Mouse (Mus musculus) kidney, postnatal 0 days (tissue): ENCODE data around the gene Snu13. TPM values are rescaled to one million over a fixed set of nuclear protein-coding genes. Genes with fewer than 3 reads are reported as not detected.

Experiments used
- ATAC-seq: fragments of 200-750 bp; cut with Nextera tagmentation; replicated peaks from 2 replicates; pipeline ENCODE4 v1.8.0; 2017; ENCODE audit warnings: low read depth, moderate number of reproducible peaks, moderate TSS enrichment, moderate library complexity; ENCODE audit not compliant: low FRiP score
- DNase-seq: peaks from one replicate; pipeline ENCODE4 v3.0.0-alpha.2; 2016; ENCODE audit warnings: low spot score
- H3K27ac ChIP-seq: fragments of 300-500 bp; sonication (generic); 2 replicates; pipeline ENCODE4 v1.5.1; 2014; ENCODE audit warnings: mild to moderate bottlenecking
- H3K27me3 ChIP-seq: fragments of 300-500 bp; sonication (generic); 2 replicates; pipeline ENCODE4 v1.6.1; 2014; ENCODE audit warnings: low read length, mixed read lengths; ENCODE audit not compliant: insufficient read depth
- H3K36me3 ChIP-seq: fragments of 300-500 bp; sonication (generic); 2 replicates; pipeline ENCODE4 v1.6.1; 2014; ENCODE audit warnings: low read length, mixed read lengths; ENCODE audit not compliant: insufficient read depth
- H3K4me1 ChIP-seq: fragments of 300-500 bp; sonication (generic); replicated peaks from 2 replicates; pipeline ENCODE4 v1.6.1; 2014; ENCODE audit warnings: antibody characterized with exemption, low read length, mixed read lengths; ENCODE audit not compliant: insufficient read depth
- H3K4me2 ChIP-seq: fragments of 300-500 bp; sonication (generic); 2 replicates; pipeline ENCODE4 v1.6.1; 2014; ENCODE audit warnings: mild to moderate bottlenecking, low read length, moderate library complexity, mixed read lengths
- H3K4me3 ChIP-seq: fragments of 300-500 bp; sonication (generic); replicated peaks from 2 replicates; pipeline ENCODE4 v1.5.1; 2014; ENCODE audit warnings: low read depth, low read length
- H3K9ac ChIP-seq: fragments of 300-500 bp; sonication (generic); 2 replicates; pipeline ENCODE4 v1.6.1; 2014; ENCODE audit warnings: low read depth, low read length
- H3K9me3 ChIP-seq: fragments of 300-500 bp; sonication (generic); replicated peaks from 2 replicates; pipeline ENCODE4 v1.6.1; 2016; ENCODE audit warnings: low read length, inconsistent platforms, mixed read lengths
- CTCF ChIP-seq: IDR thresholded peaks from 2 replicates; pipeline ENCODE4 v1.5.1; 2016; ENCODE audit warnings: antibody characterized with exemption, low read depth, mild to moderate bottlenecking, moderate library complexity
- WGBS: fragments of 180-500 bp; shearing (Covaris S2); extraction: QIAGEN DNeasy Blood & Tissue Kit; methylation state at CpG from one replicate; pipeline ENCODE4 v1.1.7; 2014; 5-methylcytosine and 5-hydroxymethylcytosine counted together
- polyA plus RNA-seq: library from polyadenylated mRNA; unstranded; fragments of >200 nt; fragmentation: Nextera tagmentation; extraction: Ambion mirVana; gene quantifications from 2 replicates; pipeline ENCODE4 v1.2.1, GENCODE M21; 2015

The Snu13 gene
- polyA plus RNA-seq, 1 experiment from 2014 or later: 225 TPM

GRCm38 (mm10) chr15:82027726-82028125, 19.7 kb downstream of the Snu13 start:
- no peak overlapping the region for H3K27ac ChIP-seq
- ATAC-seq (no peak), DNase-seq (no peak)
- 86% methylated on average over 7 of the region's 7 CpGs for WGBS
- H3K27me3 ChIP-seq: no peaks in the 10 kb centered on the region
- no peak overlapping the region for H3K4me2 ChIP-seq
- no peak overlapping the region for H3K4me3 ChIP-seq
- no peaks in the 10 kb centered on the region for H3K4me1 ChIP-seq
- H3K36me3 ChIP-seq: peaks cover 27% of the 10 kb centered on the region
- H3K9ac ChIP-seq: no peak overlapping the region
- H3K9me3 ChIP-seq: no peaks in the 10 kb centered on the region
- TF ChIP-seq CTCF: no peak

GRCm38 (mm10) chr15:82027276-82027675, 20.1 kb downstream of the Snu13 start:
- DNase-seq (no peak), ATAC-seq (no peak)
- Histone ChIP-seq H3K4me2 (no peak overlapping the region), H3K36me3 (peaks cover 30% of the 10 kb centered on the region), H3K9me3 (no peaks in the 10 kb centered on the region), H3K27me3 (no peaks in the 10 kb centered on the region), H3K9ac (no peak overlapping the region), H3K27ac (no peak overlapping the region), H3K4me1 (no peaks in the 10 kb centered on the region), H3K4me3 (no peak overlapping the region)
- TF ChIP-seq CTCF: no peak
- 85% methylated on average over 7 of the region's 7 CpGs for WGBS

- TF ChIP-seq CTCF: no peak
- Histone ChIP-seq H3K4me2 (no peak overlapping the region), H3K9me3 (no peaks in the 10 kb centered on the region), H3K4me1 (no peaks in the 10 kb centered on the region), H3K4me3 (no peak overlapping the region), H3K27ac (no peak overlapping the region), H3K9ac (no peak overlapping the region), H3K27me3 (no peaks in the 10 kb centered on the region), H3K36me3 (peaks cover 28% of the 10 kb centered on the region)
- DNase-seq (no peak), ATAC-seq (no peak)
- WGBS: 88% methylated on average over 6 of the region's 6 CpGs
These were observed 23.3 kb downstream of the Snu13 start for GRCm38 (mm10) chr15:82023965-82024635.

GRCm38 (mm10) chr15:82022535-82023088, 24.8 kb downstream of the Snu13 start:
- Histone ChIP-seq H3K9ac (no peak overlapping the region), H3K9me3 (no peaks in the 10 kb centered on the region), H3K4me3 (no peak overlapping the region), H3K4me1 (no peaks in the 10 kb centered on the region), H3K36me3 (peaks cover 27% of the 10 kb centered on the region), H3K4me2 (no peak overlapping the region), H3K27me3 (no peaks in the 10 kb centered on the region), H3K27ac (no peak overlapping the region)
- 84% methylated on average over 13 of the region's 13 CpGs for WGBS
- DNase-seq (no peak), ATAC-seq (no peak)
- TF ChIP-seq CTCF: no peak

GRCm38 (mm10) chr15:82019288-82019687, 28.1 kb downstream of the Snu13 start:
- ATAC-seq: no peak
- H3K4me1 ChIP-seq: 0 out of 2 replicates have a peak, but pooled peaks cover 4% of the 10 kb centered on the region
- H3K9me3 ChIP-seq: no peaks in the 10 kb centered on the region
- H3K36me3 ChIP-seq: peaks cover 6% of the 10 kb centered on the region; the same call in 1 of the 2 replicates
- no peak for TF ChIP-seq CTCF
- DNase-seq: no peak
- no peak overlapping the region for H3K4me3 ChIP-seq
- H3K27ac ChIP-seq: no peak overlapping the region
- no peak overlapping the region for H3K9ac ChIP-seq
- 73% methylated on average over 3 of the region's 3 CpGs for WGBS
- no peak overlapping the region for H3K4me2 ChIP-seq
- H3K27me3 ChIP-seq: no peaks in the 10 kb centered on the region

- H3K4me1 ChIP-seq: 0 out of 2 replicates have a peak, but pooled peaks cover 10% of the 10 kb centered on the region
- DNase-seq (no peak), ATAC-seq (no peak)
- no peaks in the 10 kb centered on the region for H3K27me3 ChIP-seq
- no peak overlapping the region for H3K4me2 ChIP-seq
- peaks cover under 1% of the 10 kb centered on the region; the same call in 1 of the 2 replicates for H3K36me3 ChIP-seq
- H3K9ac ChIP-seq: no peak overlapping the region
- 66% methylated on average over 4 of the region's 4 CpGs for WGBS
- H3K9me3 ChIP-seq: no peaks in the 10 kb centered on the region
- TF ChIP-seq CTCF: no peak
- H3K4me3 ChIP-seq: no peak overlapping the region
- H3K27ac ChIP-seq: no peak overlapping the region
These were observed 29.9 kb downstream of the Snu13 start for GRCm38 (mm10) chr15:82017461-82017860.
